Mouse (Mus musculus) layer of hippocampus, adult 8-10 months (tissue): ENCODE measurements at regions not wholly inside any gene's neighbourhood (a gene's known extent, or its start where the extent isn't known, plus 50 kb on each side); places are given as distances from the start of the nearest gene placed in this dataset.

Experiments
- microRNA-seq, 2 experiments: library from miRNA; unstranded; fragments of <30 nt; microRNA quantifications; one replicate each; pipeline ENCODE4 v1.2.0; 2022

Small RNAs in the stretch of these regions (microRNA-seq; reads per million reads assigned to microRNA genes)
- gene Gm25248, result 0 reads per million in 2 experiments
